8 mouse cellular contexts compared by ENCODE assay signal in genomic region chr14:24273575-24273974, GRCm38 (mm10). TPM values are rescaled to one million over a fixed set of nuclear protein-coding genes. Genes with fewer than 3 reads are reported as not detected.
DNase-seq lines count a peak whose midpoint lies in the region; ATAC-seq and TF ChIP-seq lines count a peak whose summit lies in the region.

No protein-coding gene starts in this region.

- POLR2A ChIA-PET in Patski (lab: Charles Lee), result no interaction called here

- TF ChIP-seq CTCF in layer of hippocampus, adult 2 months (conservative IDR thresholded peaks at IDR 0.05), result peak; percentile 82
- peak; percentile 64 for TF ChIP-seq CTCF in Patski (IDR thresholded peaks at IDR 0.05)

- 62% methylated on average over 2 of the region's 2 CpGs for WGBS in embryonic facial prominence, embryonic 11.5 days
- 67% methylated on average over 2 of the region's 2 CpGs for WGBS in limb, embryonic 11.5 days

- no peaks in the 10 kb centered on the region for H3K9me3 ChIP-seq in embryonic facial prominence, embryonic 11.5 days (replicated peaks; ENCODE audit: control insufficient read depth, low read length)
- no peaks in the 10 kb centered on the region for H3K9me3 ChIP-seq in limb, embryonic 11.5 days (ENCODE audit: control insufficient read depth, low read length)

- DNase-seq in layer of hippocampus, adult 2 months (ENCODE audit: low spot score in 2 of 2), result peak; percentile 40 to 49
- no peak for DNase-seq in layer of hippocampus, postnatal 36 days
- DNase-seq in Patski (ENCODE audit: low read depth, low spot score), result no peak
- peak; percentile 74 for DNase-seq in embryonic facial prominence, embryonic 11.5 days (ENCODE audit: low spot score)
- peak; percentile 54 for DNase-seq in limb, embryonic 11.5 days (ENCODE audit: low spot score)
- peak; percentile 20 for DNase-seq in retina, postnatal 7 days (ENCODE audit: low read depth, low spot score)
- no peak for DNase-seq in c-Kit-positive CD71-positive TER-119-positive erythroid progenitor cells, embryonic 14.5 days (ENCODE audit: low spot score)
- DNase-seq in ovary, adult 18-20 months (ENCODE audit: low spot score), result no peak

- no peak overlapping the region for H3K27ac ChIP-seq in layer of hippocampus, adult 2 months
- H3K27ac ChIP-seq in embryonic facial prominence, embryonic 11.5 days (replicated peaks; ENCODE audit: low read depth, low read length), result no peak overlapping the region
- no peak overlapping the region for H3K27ac ChIP-seq in limb, embryonic 11.5 days (replicated peaks; ENCODE audit: low read depth, low read length)

- no peak overlapping the region for H3K9ac ChIP-seq in embryonic facial prominence, embryonic 11.5 days (replicated peaks; ENCODE audit: low read length)
- H3K9ac ChIP-seq in limb, embryonic 11.5 days (ENCODE audit: low read length), result no peak overlapping the region

- no peak overlapping the region for H3K4me2 ChIP-seq in embryonic facial prominence, embryonic 11.5 days (ENCODE audit: low read depth, low read length)
- no peak overlapping the region for H3K4me2 ChIP-seq in limb, embryonic 11.5 days (ENCODE audit: low read depth, severe bottlenecking)

- no peak for ATAC-seq in Patski
- peak; percentile 47; the same call in 1 of the 2 replicates for ATAC-seq in embryonic facial prominence, embryonic 11.5 days (replicated peaks; ENCODE audit: insufficient number of reproducible peaks, low FRiP score, low TSS enrichment, low read depth)
- ATAC-seq in limb, embryonic 11.5 days (ENCODE audit: insufficient number of reproducible peaks, low FRiP score, low TSS enrichment, low read depth), result 0 out of 2 replicates have a peak, but pooled peaks have one; percentile 13

- H3K27me3 ChIP-seq in Patski, result peaks cover 13% of the 10 kb centered on the region
- no peaks in the 10 kb centered on the region for H3K27me3 ChIP-seq in embryonic facial prominence, embryonic 11.5 days (ENCODE audit: control insufficient read depth, insufficient read depth, low read length)
- no peaks in the 10 kb centered on the region for H3K27me3 ChIP-seq in limb, embryonic 11.5 days (ENCODE audit: control insufficient read depth, insufficient read depth, low read length)

- CTCF ChIA-PET in Patski (lab: Charles Lee), result interaction anchor here (0.6 to 3.5 kb wide), 14 partner anchors 20 to 206 kb away, joined by 3 to 15 read pairs (median 4); partner anchors contain the start of gene Dlg5

- in situ Hi-C loops in Patski (cut with MboI; ENCODE audit: low pct_unique_long_range_greater_than_20kb), result loop anchor here (5.0 to 10.0 kb wide), 3 partner anchors 96 to 699 kb away; no protein-coding TSS in a partner anchor

- no peaks in the 10 kb centered on the region for H3K36me3 ChIP-seq in embryonic facial prominence, embryonic 11.5 days (replicated peaks; ENCODE audit: control insufficient read depth, insufficient read depth, low read depth, low read length)
- no peaks in the 10 kb centered on the region for H3K36me3 ChIP-seq in limb, embryonic 11.5 days (ENCODE audit: control insufficient read depth, insufficient read depth, low read length)

- no peaks in the 10 kb centered on the region for H3K4me1 ChIP-seq in embryonic facial prominence, embryonic 11.5 days (ENCODE audit: control insufficient read depth, insufficient read depth, low read length)
- no peaks in the 10 kb centered on the region; the same call in 1 of the 2 replicates for H3K4me1 ChIP-seq in limb, embryonic 11.5 days (ENCODE audit: control insufficient read depth, insufficient read depth, low read length)

- H3K4me3 ChIP-seq in layer of hippocampus, adult 2 months, result no peak overlapping the region
- no peak overlapping the region for H3K4me3 ChIP-seq in embryonic facial prominence, embryonic 11.5 days (ENCODE audit: low read depth, low read length)
- H3K4me3 ChIP-seq in limb, embryonic 11.5 days (ENCODE audit: low read depth, low read length), result no peak overlapping the region

RNA-seq across cellular contexts. Expression of gene E330034G19Rik, which starts 19.4 kb away (rescaled TPM):
- not detected for total RNA-seq in layer of hippocampus, adult 2 months (2021)
- total RNA-seq in layer of hippocampus, postnatal 36 days (2021), result not detected
- not detected for polyA plus RNA-seq in Patski (2021)
- polyA plus RNA-seq in embryonic facial prominence, embryonic 11.5 days (2014; fragmentation: Nextera tagmentation; extraction: Ambion mirVana), result not detected in 2 replicates
- polyA plus RNA-seq in limb, embryonic 11.5 days (2014; fragmentation: Nextera tagmentation; extraction: Ambion mirVana), result not detected in 2 replicates

RNA-seq across cellular contexts. Expression of gene Dlg5, which starts 27.9 kb away (rescaled TPM):
- 10 to 100 TPM; 62.7 to 64.0 TPM for total RNA-seq in layer of hippocampus, adult 2 months (2021)
- total RNA-seq in layer of hippocampus, postnatal 36 days (2021), result 10 to 100 TPM; 57.8 to 61.7 TPM
- polyA plus RNA-seq in Patski (2021), result 71.3 TPM
- 35.9 and 36.0 TPM in 2 replicates for polyA plus RNA-seq in embryonic facial prominence, embryonic 11.5 days (2014; fragmentation: Nextera tagmentation; extraction: Ambion mirVana)
- polyA plus RNA-seq in limb, embryonic 11.5 days (2014; fragmentation: Nextera tagmentation; extraction: Ambion mirVana), result 45.5 and 50.1 TPM in 2 replicates

Comparison
In these comparisons a context has a peak if more than half of its experiments do, and no peak if none do; other contexts are left out.
1. DNase-seq: peak in layer of hippocampus, adult 2 months (2 of 2), embryonic facial prominence, embryonic 11.5 days (single experiment), limb, embryonic 11.5 days (single experiment) and retina, postnatal 7 days (single experiment); none in layer of hippocampus, postnatal 36 days (0 of 2), Patski (single experiment), c-Kit-positive CD71-positive TER-119-positive erythroid progenitor cells, embryonic 14.5 days (single experiment) and ovary, adult 18-20 months (single experiment).